Mouse (Mus musculus) olfactory bulb, adult 2 months (tissue): Measurements from ENCODE around the gene Fam161a.

Experiments used
- CTCF ChIP-seq: fragments of 200-500 bp; IDR thresholded peaks from 2 replicates; pipeline ENCODE4 v1.5.1; 2012; ENCODE audit warnings: low read depth, mild to moderate bottlenecking, low read length, moderate library complexity; ENCODE audit not compliant: insufficient read depth
- POLR2A ChIP-seq: fragments of 200-500 bp; IDR thresholded peaks from 2 replicates; pipeline ENCODE4 v1.6.1; 2012; ENCODE audit warnings: mild to moderate bottlenecking, low read depth, low read length, moderate library complexity; ENCODE audit not compliant: insufficient read depth

DNA sequence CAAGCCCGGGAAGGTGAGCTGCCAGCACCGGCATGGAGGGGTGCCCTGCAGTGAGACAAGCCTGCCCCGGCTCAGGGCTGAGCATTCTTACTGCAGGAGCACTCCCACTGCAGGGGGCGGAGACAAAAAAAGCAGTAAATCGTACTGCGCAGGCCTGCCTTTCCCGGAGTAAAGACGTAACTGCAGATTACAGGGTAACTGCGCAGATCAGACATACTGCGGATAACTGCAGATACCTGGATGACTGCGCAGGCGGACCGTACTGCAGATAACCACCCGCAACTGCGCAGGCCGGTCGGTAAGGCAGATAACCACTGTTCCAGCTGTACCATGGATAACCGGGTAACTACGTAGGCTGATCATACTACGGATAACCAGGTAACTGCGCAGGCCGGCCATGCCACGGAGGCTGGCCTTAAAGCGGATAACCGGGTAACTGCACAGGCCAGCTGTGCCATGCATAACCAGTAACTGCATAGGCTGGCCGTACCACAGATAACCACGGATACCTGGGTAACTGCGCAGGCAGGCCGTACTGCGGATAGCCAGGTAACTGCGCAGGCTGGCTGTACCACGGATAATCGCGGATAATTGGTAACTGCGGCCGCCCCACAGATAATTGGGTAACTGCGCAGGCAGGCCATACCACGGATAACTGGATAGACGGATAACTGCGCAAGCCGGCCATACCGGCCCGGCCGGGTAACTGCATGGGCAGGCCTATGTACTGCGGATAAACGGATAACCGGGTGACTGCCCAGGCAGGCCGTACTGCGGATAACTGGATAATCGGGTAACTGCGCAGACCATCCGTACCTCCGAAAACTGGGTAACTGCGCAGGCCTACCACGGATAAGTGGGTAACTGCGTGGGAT, 35.3 kb upstream of the Fam161a start, which contains the start of gene Zrsr1:
- TF ChIP-seq CTCF (no peak), POLR2A (0 out of 2 replicates have a peak, but pooled peaks have one; percentile 44)
